Mouse (Mus musculus): ENCODE results near the gene Dner. TPM values are rescaled to one million over a fixed set of nuclear protein-coding genes. Genes with fewer than 3 reads are reported as not detected.

Gene Dner
- polyA plus RNA-seq, 1 experiment from 2014 or later: 343 TPM

- H3K27me3 ChIP-seq: no peaks in the 10 kb centered on the region
- H3K27ac ChIP-seq (replicated peaks): no peak overlapping the region
- H3K4me2 ChIP-seq: no peak overlapping the region
- H3K4me1 ChIP-seq (replicated peaks): no peaks in the 10 kb centered on the region
- WGBS: 83% methylated on average over 1 of the region's 1 CpGs
- no peaks in the 10 kb centered on the region for H3K9me3 ChIP-seq
- no peak overlapping the region for H3K4me3 ChIP-seq
- ATAC-seq (ENCODE audit: low FRiP score, low read depth): no peak
- no peak overlapping the region for H3K9ac ChIP-seq
- H3K36me3 ChIP-seq: no peaks in the 10 kb centered on the region
These were observed 267.7 kb downstream of the Dner start for GRCm38 (mm10) chr1:84428331-84428730.

- Histone ChIP-seq H3K4me2 (no peak overlapping the region), H3K36me3 (no peaks in the 10 kb centered on the region), H3K27me3 (no peaks in the 10 kb centered on the region), H3K9me3 (no peaks in the 10 kb centered on the region), H3K27ac (replicated peaks) (no peak overlapping the region), H3K4me3 (no peak overlapping the region), H3K9ac (no peak overlapping the region), H3K4me1 (replicated peaks) (no peaks in the 10 kb centered on the region; the same call in 1 of the 2 replicates)
- 90% methylated on average over 11 of the region's 11 CpGs for WGBS
- ATAC-seq (ENCODE audit: low FRiP score, low read depth): peak; percentile 52; the same call in 1 of the 2 replicates
These were observed 268.3 kb downstream of the Dner start for GRCm38 (mm10) chr1:84427757-84428156.

GRCm38 (mm10) chr1:84426679-84427078 is 269.3 kb downstream of the Dner start:
- no peaks in the 10 kb centered on the region for H3K36me3 ChIP-seq
- H3K4me2 ChIP-seq: no peak overlapping the region
- H3K27me3 ChIP-seq: no peaks in the 10 kb centered on the region
- no peak overlapping the region for H3K27ac ChIP-seq (replicated peaks)
- WGBS: 84% methylated on average over 5 of the region's 5 CpGs
- no peaks in the 10 kb centered on the region for H3K9me3 ChIP-seq
- no peak overlapping the region for H3K4me3 ChIP-seq
- H3K4me1 ChIP-seq (replicated peaks): no peaks in the 10 kb centered on the region; the same call in 1 of the 2 replicates
- ATAC-seq (ENCODE audit: low FRiP score, low read depth): no peak
- H3K9ac ChIP-seq: no peak overlapping the region

- Histone ChIP-seq H3K4me1 (replicated peaks) (no peaks in the 10 kb centered on the region; the same call in 1 of the 2 replicates), H3K27me3 (no peaks in the 10 kb centered on the region), H3K36me3 (no peaks in the 10 kb centered on the region), H3K4me2 (no peak overlapping the region), H3K9ac (no peak overlapping the region), H3K27ac (replicated peaks) (no peak overlapping the region), H3K9me3 (no peaks in the 10 kb centered on the region), H3K4me3 (no peak overlapping the region)
- ATAC-seq (ENCODE audit: low FRiP score, low read depth): peak; percentile 4; the same call in 1 of the 2 replicates
- 47% methylated on average over 2 of the region's 2 CpGs for WGBS
These were observed 273.1 kb downstream of the Dner start for GRCm38 (mm10) chr1:84422881-84423280.

- H3K9ac ChIP-seq: no peak overlapping the region
- no peaks in the 10 kb centered on the region for H3K36me3 ChIP-seq
- no peak overlapping the region for H3K4me3 ChIP-seq
- H3K4me1 ChIP-seq (replicated peaks): no peaks in the 10 kb centered on the region; the same call in 1 of the 2 replicates
- no peak overlapping the region for H3K4me2 ChIP-seq
- no peaks in the 10 kb centered on the region for H3K9me3 ChIP-seq
- WGBS: 79% methylated on average over 1 of the region's 1 CpGs
- H3K27ac ChIP-seq (replicated peaks): no peak overlapping the region
- no peaks in the 10 kb centered on the region for H3K27me3 ChIP-seq
- no peak for ATAC-seq (ENCODE audit: low FRiP score, low read depth)
These were observed 274.2 kb downstream of the Dner start for GRCm38 (mm10) chr1:84421845-84422244.

GRCm38 (mm10) chr1:84419416-84419815 is 276.6 kb downstream of the Dner start:
- Histone ChIP-seq H3K27me3 (no peaks in the 10 kb centered on the region), H3K27ac (replicated peaks) (no peak overlapping the region)

GRCm38 (mm10) chr1:84418511-84418910 is 277.5 kb downstream of the Dner start:
- H3K36me3 ChIP-seq: peaks cover 2% of the 10 kb centered on the region; the same call in 1 of the 2 replicates
- no peaks in the 10 kb centered on the region for H3K27me3 ChIP-seq
- H3K9me3 ChIP-seq: no peaks in the 10 kb centered on the region
- WGBS: 46% methylated on average over 9 of the region's 9 CpGs
- no peak overlapping the region for H3K9ac ChIP-seq
- no peak overlapping the region for H3K27ac ChIP-seq (replicated peaks)
- H3K4me3 ChIP-seq: no peak overlapping the region
- no peak for ATAC-seq (ENCODE audit: low FRiP score, low read depth)
- no peaks in the 10 kb centered on the region; the same call in 1 of the 2 replicates for H3K4me1 ChIP-seq (replicated peaks)
- no peak overlapping the region for H3K4me2 ChIP-seq

More at GRCm38 (mm10) chr1:84419416-84419815, 276.6 kb downstream of the Dner start:
- Histone ChIP-seq H3K36me3 (no peaks in the 10 kb centered on the region), H3K4me3 (no peak overlapping the region), H3K9me3 (no peaks in the 10 kb centered on the region), H3K4me1 (replicated peaks) (no peaks in the 10 kb centered on the region; the same call in 1 of the 2 replicates), H3K9ac (no peak overlapping the region), H3K4me2 (no peak overlapping the region)
- no peak for ATAC-seq (ENCODE audit: low FRiP score, low read depth)
- 54% methylated on average over 2 of the region's 2 CpGs for WGBS

- 56% methylated on average over 9 of the region's 9 CpGs for WGBS
- Histone ChIP-seq H3K9ac (no peak overlapping the region), H3K27ac (replicated peaks) (no peak overlapping the region), H3K27me3 (no peaks in the 10 kb centered on the region), H3K9me3 (0 out of 2 replicates have a peak, but pooled peaks cover 3% of the 10 kb centered on the region), H3K4me1 (replicated peaks) (no peaks in the 10 kb centered on the region; the same call in 1 of the 2 replicates), H3K36me3 (peaks cover 10% of the 10 kb centered on the region), H3K4me2 (no peak overlapping the region), H3K4me3 (no peak overlapping the region)
- ATAC-seq (ENCODE audit: low FRiP score, low read depth): peak; percentile 27; the same call in 1 of the 2 replicates
These were observed 278.2 kb downstream of the Dner start for GRCm38 (mm10) chr1:84417761-84418238.

- Histone ChIP-seq H3K27ac (replicated peaks) (no peak overlapping the region), H3K36me3 (peaks cover 14% of the 10 kb centered on the region), H3K4me1 (replicated peaks) (no peaks in the 10 kb centered on the region; the same call in 1 of the 2 replicates), H3K4me2 (no peak overlapping the region), H3K27me3 (no peaks in the 10 kb centered on the region), H3K4me3 (no peak overlapping the region), H3K9ac (no peak overlapping the region), H3K9me3 (0 out of 2 replicates have a peak, but pooled peaks cover 3% of the 10 kb centered on the region)
- ATAC-seq (ENCODE audit: low FRiP score, low read depth): no peak
- WGBS: 60% methylated on average over 6 of the region's 6 CpGs
These were observed 278.7 kb downstream of the Dner start for GRCm38 (mm10) chr1:84417276-84417675.

GRCm38 (mm10) chr1:84414464-84414863 is 281.6 kb downstream of the Dner start:
- Histone ChIP-seq H3K36me3 (peaks cover 20% of the 10 kb centered on the region), H3K4me1 (replicated peaks) (no peaks in the 10 kb centered on the region; the same call in 1 of the 2 replicates), H3K4me3 (no peak overlapping the region), H3K27me3 (no peaks in the 10 kb centered on the region), H3K9me3 (0 out of 2 replicates have a peak, but pooled peaks cover 3% of the 10 kb centered on the region), H3K27ac (replicated peaks) (no peak overlapping the region), H3K9ac (no peak overlapping the region), H3K4me2 (no peak overlapping the region)
- no peak for ATAC-seq (ENCODE audit: low FRiP score, low read depth)
- WGBS: 91% methylated on average over 3 of the region's 3 CpGs

GRCm38 (mm10) chr1:84409514-84409913 is 286.5 kb downstream of the Dner start:
- H3K9ac ChIP-seq: no peak overlapping the region
- peaks cover 20% of the 10 kb centered on the region for H3K36me3 ChIP-seq
- H3K4me1 ChIP-seq (replicated peaks): no peaks in the 10 kb centered on the region
- H3K4me3 ChIP-seq: no peak overlapping the region
- H3K27me3 ChIP-seq: no peaks in the 10 kb centered on the region
- H3K27ac ChIP-seq (replicated peaks): no peak overlapping the region
- 83% methylated on average over 2 of the region's 2 CpGs for WGBS
- 0 out of 2 replicates have a peak, but pooled peaks cover 3% of the 10 kb centered on the region for H3K9me3 ChIP-seq
- H3K4me2 ChIP-seq: no peak overlapping the region
- ATAC-seq (ENCODE audit: low FRiP score, low read depth): no peak

- 0 out of 2 replicates have a peak, but pooled peaks cover 3% of the 10 kb centered on the region for H3K9me3 ChIP-seq
- no peak overlapping the region for H3K27ac ChIP-seq (replicated peaks)
- no peak overlapping the region for H3K9ac ChIP-seq
- peaks cover 20% of the 10 kb centered on the region for H3K36me3 ChIP-seq
- ATAC-seq (ENCODE audit: low FRiP score, low read depth): no peak
- 91% methylated on average over 2 of the region's 2 CpGs for WGBS
- H3K4me2 ChIP-seq: no peak overlapping the region
- H3K4me3 ChIP-seq: no peak overlapping the region
- H3K4me1 ChIP-seq (replicated peaks): no peaks in the 10 kb centered on the region
- no peaks in the 10 kb centered on the region for H3K27me3 ChIP-seq
These were observed 287.1 kb downstream of the Dner start for GRCm38 (mm10) chr1:84408873-84409272.

- no peak overlapping the region for H3K4me3 ChIP-seq
- H3K4me1 ChIP-seq (replicated peaks): no peaks in the 10 kb centered on the region
- no peak for ATAC-seq (ENCODE audit: low FRiP score, low read depth)
- 88% methylated on average over 4 of the region's 4 CpGs for WGBS
- no peaks in the 10 kb centered on the region for H3K9me3 ChIP-seq
- no peak overlapping the region for H3K27ac ChIP-seq (replicated peaks)
- H3K4me2 ChIP-seq: no peak overlapping the region
- H3K27me3 ChIP-seq: no peaks in the 10 kb centered on the region
- H3K9ac ChIP-seq: no peak overlapping the region
- peaks cover 4% of the 10 kb centered on the region for H3K36me3 ChIP-seq
These were observed 289.1 kb downstream of the Dner start for GRCm38 (mm10) chr1:84406891-84407290.
